Mouse (Mus musculus) E14TG2a.4 (cell line): ENCODE measurements around the gene Plcb3.

Experiments used
- CTCF ChIP-seq: conservative IDR thresholded peaks from 2 replicates; pipeline ENCODE4 v1.5.1; 2014; ENCODE audit warnings: low read length
- NANOG ChIP-seq: IDR thresholded peaks from 2 replicates; pipeline ENCODE4 v1.6.1; 2014; ENCODE audit warnings: borderline replicate concordance, low read length, mixed read lengths
- POU5F1 ChIP-seq: IDR thresholded peaks from 2 replicates; pipeline ENCODE4 v1.6.1; 2014; ENCODE audit warnings: low read length, borderline replicate concordance

DNA sequence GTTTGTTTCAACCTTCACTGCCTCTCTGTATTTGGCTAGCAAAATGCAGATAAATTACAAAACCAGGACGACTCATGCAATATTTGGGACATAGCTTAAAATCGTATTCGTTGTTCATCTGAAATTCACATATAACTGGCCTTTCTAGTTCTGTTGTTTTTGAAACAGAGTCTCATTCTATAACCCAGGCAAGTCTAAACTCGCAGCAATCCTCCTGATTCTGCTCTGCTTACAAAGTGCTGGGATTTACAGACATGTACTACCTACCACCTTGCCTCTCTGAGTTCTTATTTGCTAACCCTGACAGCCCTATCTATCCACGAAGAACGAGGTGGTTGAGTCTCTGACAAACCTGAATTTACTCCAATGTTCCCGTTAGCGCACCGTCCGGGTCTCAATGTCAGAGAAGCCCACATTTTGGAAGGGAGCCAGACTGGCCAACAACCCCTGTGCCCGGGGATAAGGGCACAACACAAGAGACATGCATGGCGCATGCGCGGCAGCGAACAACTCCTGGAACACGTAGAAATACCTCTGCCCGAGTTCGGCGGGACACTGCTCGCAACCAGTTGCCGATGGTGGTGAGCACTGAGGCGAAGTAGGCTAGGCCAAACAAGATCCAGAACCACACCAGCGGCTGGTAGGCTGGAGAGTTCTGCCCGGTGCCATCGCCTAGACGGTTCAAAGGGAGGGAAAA, 49.6 kb downstream of the Plcb3 start:
- TF ChIP-seq CTCF: no peak
- no peak for TF ChIP-seq NANOG
- TF ChIP-seq POU5F1: no peak
